Mouse (Mus musculus): ENCODE measurements around the gene Neu1.

Neu1 gene

GRCm38 (mm10) chr17:34902895-34903294 lies 28.2 kb upstream of the Neu1 start:
- no peak for DNase-seq (ENCODE audit: low spot score)

- no peak for DNase-seq (ENCODE audit: low spot score)
These were observed 20.1 kb upstream of the Neu1 start for GRCm38 (mm10) chr17:34910982-34911381.

- DNase-seq (ENCODE audit: low spot score): no peak
These were observed 19.1 kb upstream of the Neu1 start for GRCm38 (mm10) chr17:34911945-34912351.

GRCm38 (mm10) chr17:34913930-34914665 lies 17.0 kb upstream of the Neu1 start, which contains the start of gene Slc44a4:
Gene Slc44a4, plus strand, starts transcription at chr17:34914466.
- DNase-seq (ENCODE audit: low spot score): no peak

GRCm38 (mm10) chr17:34915410-34915831 lies 15.6 kb upstream of the Neu1 start:
- DNase-seq (ENCODE audit: low spot score): no peak

GRCm38 (mm10) chr17:34916316-34916715 lies 14.7 kb upstream of the Neu1 start:
- no peak for DNase-seq (ENCODE audit: low spot score)

GRCm38 (mm10) chr17:34917188-34917587 lies 13.9 kb upstream of the Neu1 start:
- no peak for DNase-seq (ENCODE audit: low spot score)

- no peak for DNase-seq (ENCODE audit: low spot score)
These were observed 8.1 kb upstream of the Neu1 start for GRCm38 (mm10) chr17:34922939-34923338.

GRCm38 (mm10) chr17:34924258-34924657 lies 6.8 kb upstream of the Neu1 start:
- no peak for DNase-seq (ENCODE audit: low spot score)

- DNase-seq (ENCODE audit: low spot score): no peak
These were observed 3.6 kb upstream of the Neu1 start for GRCm38 (mm10) chr17:34927306-34928019.

GRCm38 (mm10) chr17:34928841-34929240 lies 2.2 kb upstream of the Neu1 start:
- no peak for DNase-seq (ENCODE audit: low spot score)

- no peak for DNase-seq (ENCODE audit: low spot score)
These were observed 664 bp downstream of the Neu1 start for GRCm38 (mm10) chr17:34931735-34932098.

- DNase-seq (ENCODE audit: low spot score): no peak
These were observed 1.2 kb downstream of the Neu1 start for GRCm38 (mm10) chr17:34932287-34932686.

GRCm38 (mm10) chr17:34934031-34934430 lies 3.0 kb downstream of the Neu1 start:
- no peak for DNase-seq (ENCODE audit: low spot score)

GRCm38 (mm10) chr17:34934830-34935229 lies 3.8 kb downstream of the Neu1 start:
- no peak for DNase-seq (ENCODE audit: low spot score)

GRCm38 (mm10) chr17:34937960-34938505 lies 7.0 kb downstream of the Neu1 start:
- no peak for DNase-seq (ENCODE audit: low spot score)

GRCm38 (mm10) chr17:34941344-34942041 lies 10.4 kb downstream of the Neu1 start:
- no peak for DNase-seq (ENCODE audit: low spot score)

- DNase-seq (ENCODE audit: low spot score): no peak
These were observed 12.2 kb downstream of the Neu1 start for GRCm38 (mm10) chr17:34943128-34943815.

- DNase-seq (ENCODE audit: low spot score): no peak
These were observed 13.3 kb downstream of the Neu1 start for GRCm38 (mm10) chr17:34944362-34944761.

GRCm38 (mm10) chr17:34946486-34947140 lies 15.6 kb downstream of the Neu1 start:
- DNase-seq (ENCODE audit: low spot score): no peak

GRCm38 (mm10) chr17:34947606-34948005 lies 16.6 kb downstream of the Neu1 start:
- DNase-seq (ENCODE audit: low spot score): no peak
